Mouse (Mus musculus): ENCODE data around the gene Sf3a1. TPM values are rescaled to one million over a fixed set of nuclear protein-coding genes. Genes with fewer than 3 reads are reported as not detected.
A peak's percentile ranks its signal among the peaks of the same experiment; 100 is the strongest.
"Not testable (repeated sequence)": the region's sequence is repeated elsewhere in the genome, so short reads cannot be mapped to it uniquely, and the experiment has no call there.

Sf3a1 gene
- total RNA-seq, 2 experiments from 2014 or later = 24.8 to 42.4 TPM

DNA sequence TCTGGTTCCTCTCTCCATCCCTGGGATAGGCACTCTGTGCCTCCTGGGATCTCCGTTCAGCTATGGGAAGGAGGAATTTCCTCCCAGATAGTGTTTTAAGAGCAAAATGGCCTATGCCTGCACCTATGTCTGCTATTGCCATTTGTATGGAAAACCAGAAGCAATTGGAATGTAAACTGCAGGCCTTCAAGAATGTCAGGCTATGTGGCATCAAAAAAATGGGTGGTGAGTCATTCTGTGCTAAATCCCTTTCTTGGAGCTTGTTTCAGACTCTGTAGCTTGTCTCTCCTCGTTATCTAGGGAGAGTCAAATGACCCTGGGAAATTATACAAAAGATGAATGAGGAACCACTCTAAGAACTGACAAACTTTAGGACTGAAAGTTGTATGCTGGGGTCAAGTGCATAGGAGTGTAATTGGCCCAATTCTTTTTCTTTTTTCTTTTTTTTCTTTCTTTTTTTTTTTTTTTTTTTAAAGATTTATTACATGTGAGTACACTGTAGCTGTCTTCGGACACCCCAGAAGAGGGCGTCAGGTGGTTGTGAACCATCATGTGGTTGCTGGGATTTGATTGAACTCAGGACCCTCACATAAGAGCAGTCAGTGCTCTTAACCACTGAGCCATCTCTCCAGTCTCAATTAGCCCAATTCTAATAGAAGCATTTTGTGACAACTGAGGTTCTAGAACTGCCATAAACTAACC, 24.3 kb downstream of the Sf3a1 start:
- no peak for ATAC-seq (ENCODE audit: poor library complexity, severe bottlenecking)

DNA sequence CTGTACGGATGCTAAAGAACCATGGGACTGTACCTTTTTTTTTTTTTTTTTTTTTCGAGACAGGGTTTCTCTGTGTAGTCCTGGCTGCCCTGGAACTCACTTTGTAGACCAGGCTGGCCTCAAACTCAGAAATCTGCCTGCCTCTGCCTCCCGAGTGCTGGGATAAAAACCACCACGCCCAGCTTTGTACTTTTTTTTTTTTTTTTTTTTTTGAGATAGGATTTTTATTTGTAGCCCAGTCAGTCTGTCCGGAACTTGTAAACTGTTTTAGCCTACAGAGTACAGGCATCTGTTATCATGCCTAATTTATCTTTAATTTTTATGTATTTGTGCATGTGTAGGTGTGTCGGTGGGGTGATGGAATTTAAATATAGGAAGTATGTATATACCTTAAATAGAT, 25.3 kb downstream of the Sf3a1 start:
- not testable (repeated sequence) for ATAC-seq (ENCODE audit: poor library complexity, severe bottlenecking)

DNA sequence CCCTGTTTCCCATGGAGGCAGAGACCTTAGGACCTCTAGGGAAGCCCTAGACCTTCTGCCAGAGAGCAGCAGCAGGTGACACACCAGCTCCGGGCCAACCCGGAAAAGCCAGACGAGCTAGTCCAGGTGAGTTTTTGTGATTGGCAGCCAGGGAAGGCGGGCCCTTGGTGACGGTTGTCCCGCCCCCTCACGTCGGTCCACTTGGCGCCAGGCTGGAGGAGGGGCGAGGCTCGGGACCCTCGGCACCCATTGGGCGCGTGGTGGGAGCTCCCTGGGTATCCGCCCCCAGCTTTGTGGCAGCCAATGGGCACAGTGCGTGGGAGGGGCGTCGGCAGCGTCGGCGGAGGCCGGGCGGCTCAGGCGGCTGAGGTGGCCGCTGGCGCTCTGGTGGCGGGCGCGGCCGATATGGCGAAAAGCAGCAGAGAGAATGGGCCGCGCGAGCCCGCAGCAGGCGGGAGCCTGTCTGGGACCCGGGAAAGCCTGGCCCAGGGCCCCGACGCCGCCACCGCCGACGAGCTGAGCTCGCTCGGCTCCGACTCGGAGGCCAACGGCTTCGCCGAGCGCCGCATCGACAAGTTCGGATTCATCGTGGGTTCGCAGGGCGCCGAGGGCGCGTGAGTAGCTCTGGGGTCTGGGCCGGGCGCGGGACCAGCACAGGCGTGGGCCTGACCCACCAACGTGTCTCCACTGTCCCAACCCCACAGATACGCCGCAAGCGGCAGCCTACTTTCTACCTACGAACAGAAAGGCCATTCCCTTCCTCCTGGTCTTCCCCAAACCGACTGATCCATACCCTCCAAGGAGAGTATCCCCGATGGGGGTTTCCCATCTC, 26.6 kb downstream of the Sf3a1 start, which contains the start of gene Tbc1d10a:
Gene Tbc1d10a, plus strand, starts transcription at position 304 of the 832 bp plus-strand sequence.
- ATAC-seq (ENCODE audit: poor library complexity, severe bottlenecking) = peak; percentile 100

DNA sequence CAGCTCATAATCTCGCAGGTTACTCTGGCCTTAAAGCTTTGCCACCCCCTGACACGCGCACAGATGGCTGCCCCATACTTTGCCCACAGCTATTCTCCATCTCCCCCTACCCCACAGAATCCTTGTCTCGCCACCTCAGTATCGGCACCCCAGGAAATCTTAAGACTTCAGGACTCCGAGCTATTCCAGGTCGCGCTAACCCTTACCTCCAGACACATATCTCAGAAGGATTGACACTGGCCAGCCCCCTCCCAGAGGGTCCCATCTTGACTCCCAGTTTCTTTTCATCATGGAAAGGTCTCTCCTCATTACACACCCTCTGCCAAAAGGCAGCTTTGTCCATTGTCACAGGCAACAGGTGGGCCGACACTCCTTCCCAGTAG, 27.2 kb downstream of the Sf3a1 start:
- no peak for ATAC-seq (ENCODE audit: poor library complexity, severe bottlenecking)

DNA sequence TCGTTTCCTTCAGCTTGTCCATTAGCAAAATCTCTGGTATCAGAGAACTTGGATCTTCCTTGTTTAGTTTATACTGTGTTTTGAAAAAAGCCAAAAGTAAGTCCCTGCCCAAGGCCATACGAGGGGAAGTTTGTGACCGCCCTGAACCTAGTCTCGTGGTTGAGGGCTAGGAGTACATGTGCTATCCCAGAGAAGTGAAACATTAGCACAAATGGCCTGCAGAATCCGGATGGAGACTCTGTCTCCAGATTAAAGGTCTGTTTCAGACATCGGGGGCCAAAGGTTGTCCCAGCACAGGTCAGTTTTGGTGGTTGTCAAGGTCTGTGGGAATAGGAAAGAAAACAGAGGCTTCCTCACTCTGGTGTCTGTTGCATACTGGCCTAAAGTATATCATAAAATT, 29.0 kb downstream of the Sf3a1 start:
- no peak for ATAC-seq (ENCODE audit: poor library complexity, severe bottlenecking)

DNA sequence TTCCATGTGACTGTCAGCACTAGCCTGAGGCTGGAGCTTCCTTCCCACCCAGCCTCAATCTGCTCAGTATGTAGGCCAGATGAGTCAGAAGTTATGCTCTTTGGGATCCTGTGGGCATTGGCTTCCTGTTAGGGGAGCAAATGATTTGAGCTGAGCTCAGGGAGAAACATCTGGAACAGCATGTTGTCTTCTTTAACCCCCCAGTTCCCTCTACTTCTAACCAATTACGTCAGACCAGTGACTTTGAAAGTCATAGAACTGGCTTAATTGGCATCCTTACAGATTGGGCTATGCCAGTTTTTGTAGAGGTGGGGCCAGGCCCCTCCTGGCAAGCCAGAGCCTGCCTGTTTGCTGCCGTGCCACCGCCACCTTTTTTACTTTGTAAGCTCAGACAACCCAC, 30.5 kb downstream of the Sf3a1 start:
- no peak for ATAC-seq (ENCODE audit: poor library complexity, severe bottlenecking)

DNA sequence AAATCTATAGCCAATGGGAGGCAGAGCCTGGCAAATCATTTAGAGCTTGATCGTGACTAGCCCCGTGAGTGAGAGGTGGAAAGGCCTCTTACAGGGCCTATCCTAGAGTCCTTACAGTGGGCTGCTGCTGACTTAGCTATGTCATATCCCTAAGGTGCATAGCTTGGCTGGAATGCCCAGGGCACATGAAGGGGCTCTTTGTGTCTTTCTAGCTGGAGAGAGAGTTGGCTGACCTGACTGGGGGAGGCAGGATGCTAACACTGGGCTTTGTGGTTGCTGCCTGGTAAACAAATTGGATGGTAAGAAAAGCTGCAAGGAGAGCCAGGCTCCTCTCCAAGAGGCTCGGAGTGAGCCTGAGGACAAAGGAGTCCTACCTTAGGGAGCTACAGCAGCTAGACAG, 32.6 kb downstream of the Sf3a1 start:
- no peak for ATAC-seq (ENCODE audit: poor library complexity, severe bottlenecking)

DNA sequence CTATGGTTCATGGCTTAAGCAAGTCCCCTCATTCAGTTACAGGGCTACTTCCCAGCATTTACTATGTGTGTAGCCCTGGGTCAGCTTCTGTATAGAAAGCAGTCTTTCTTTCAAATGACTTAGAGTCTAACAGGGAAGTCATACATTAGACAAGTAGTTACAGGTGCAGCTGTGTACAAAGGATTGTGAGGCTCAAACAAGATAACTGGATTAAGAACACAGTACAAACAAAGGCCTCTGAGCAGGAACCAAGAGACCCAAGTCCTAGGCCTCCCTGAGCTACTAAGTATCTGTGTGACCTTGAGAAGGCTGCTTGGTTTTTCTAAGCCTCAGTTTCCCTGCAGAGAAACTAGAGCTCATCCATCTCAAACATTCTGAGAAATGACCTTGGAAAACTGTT, 33.3 kb downstream of the Sf3a1 start:
- ATAC-seq (ENCODE audit: poor library complexity, severe bottlenecking) = no peak

DNA sequence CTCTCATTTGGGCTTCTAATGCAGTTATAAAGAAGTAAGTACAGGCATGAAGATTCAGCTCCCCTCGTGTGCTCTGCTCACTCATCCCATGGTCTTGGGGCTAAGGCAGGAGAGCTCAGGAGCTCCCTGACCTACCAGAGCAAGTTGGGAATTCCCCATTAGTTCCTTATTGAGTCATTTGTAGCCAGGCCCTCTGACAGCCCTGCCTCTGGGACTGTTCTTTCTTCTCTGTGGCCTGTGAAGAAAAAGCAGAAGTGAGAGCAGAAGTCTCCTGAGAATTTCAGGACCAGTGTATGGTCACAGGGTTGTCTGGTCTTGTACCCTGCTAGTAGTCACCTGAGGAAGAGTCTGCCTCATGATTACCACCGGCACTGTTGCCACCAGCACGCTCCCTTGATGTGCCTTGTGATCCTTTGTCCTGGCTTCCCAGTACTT, 35.5 kb downstream of the Sf3a1 start:
- ATAC-seq (ENCODE audit: poor library complexity, severe bottlenecking) = peak; percentile 90

DNA sequence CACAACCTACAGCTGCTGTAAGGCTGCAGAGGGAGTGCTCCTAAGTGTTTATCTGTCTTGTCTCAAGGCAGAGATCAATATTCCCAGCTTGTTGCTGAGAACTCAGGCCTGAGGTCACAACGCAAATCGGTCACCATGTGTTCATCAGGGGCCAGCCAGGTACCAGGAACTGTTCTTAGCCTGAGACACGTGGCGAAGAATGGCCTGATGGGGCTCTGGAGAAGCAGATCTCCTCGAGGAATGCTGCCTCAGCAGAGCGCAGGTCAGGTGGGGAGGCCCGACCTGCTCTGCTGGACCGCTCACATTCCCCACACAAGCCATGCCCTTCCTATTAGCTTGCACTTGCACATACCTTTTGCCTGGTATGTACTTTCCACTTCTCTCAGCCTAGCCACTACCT, 36.5 kb downstream of the Sf3a1 start:
- no peak for ATAC-seq (ENCODE audit: poor library complexity, severe bottlenecking)

DNA sequence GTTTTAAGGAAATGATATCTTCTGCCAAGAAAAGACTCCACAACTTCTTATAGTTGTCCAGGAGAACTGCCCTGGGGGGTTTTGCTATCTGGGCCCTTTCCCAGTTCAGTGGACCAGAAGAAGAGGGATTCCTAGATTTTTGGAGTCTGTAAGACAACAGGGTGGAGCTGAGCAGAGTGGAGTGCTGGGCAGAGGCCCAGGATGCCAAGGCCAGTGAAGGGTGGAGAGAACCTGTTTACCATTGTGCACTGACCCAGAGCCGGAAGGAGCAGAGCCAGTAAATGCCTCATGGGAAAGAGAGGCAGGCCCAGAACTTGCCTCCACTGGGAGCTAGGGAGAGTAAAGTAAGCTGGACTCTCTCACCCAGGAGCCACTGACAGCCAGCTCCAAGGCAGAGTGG, 37.5 kb downstream of the Sf3a1 start:
- no peak for ATAC-seq (ENCODE audit: poor library complexity, severe bottlenecking)

DNA sequence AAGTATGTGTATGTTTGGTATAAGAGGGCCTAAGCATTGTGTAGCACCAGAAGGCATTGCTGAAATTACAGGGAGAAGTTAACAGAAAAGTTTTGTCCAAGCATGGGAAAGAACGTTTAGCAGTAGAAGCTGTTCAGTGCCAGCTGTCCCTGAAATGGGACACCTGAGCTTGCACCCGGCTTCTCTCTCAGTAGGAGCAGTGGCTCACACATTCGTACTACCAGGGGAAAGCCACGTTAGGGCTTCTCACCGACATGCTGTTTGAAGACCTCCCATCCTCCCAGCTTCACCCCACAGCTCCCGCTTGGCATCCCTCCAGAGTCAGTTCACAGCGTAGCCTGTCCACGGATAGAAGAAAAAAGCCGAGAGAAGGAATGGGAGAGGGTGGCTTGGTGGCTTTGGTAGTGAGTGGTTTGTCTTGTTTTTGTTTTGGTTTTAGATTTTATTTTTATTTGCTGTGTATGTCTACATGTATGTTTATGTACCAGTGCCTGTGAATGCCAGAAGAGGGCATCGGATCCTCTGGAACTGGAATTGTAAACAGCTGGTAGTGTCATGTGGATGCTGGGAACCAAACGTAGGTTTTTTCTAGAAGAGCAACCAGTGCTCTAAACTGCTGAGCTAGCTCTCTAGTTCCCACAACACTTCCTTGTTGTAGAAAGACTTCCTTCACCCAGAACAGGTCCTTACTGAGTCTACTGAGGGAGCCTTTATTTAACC, 42.0 kb downstream of the Sf3a1 start:
- no peak for ATAC-seq (ENCODE audit: poor library complexity, severe bottlenecking)

DNA sequence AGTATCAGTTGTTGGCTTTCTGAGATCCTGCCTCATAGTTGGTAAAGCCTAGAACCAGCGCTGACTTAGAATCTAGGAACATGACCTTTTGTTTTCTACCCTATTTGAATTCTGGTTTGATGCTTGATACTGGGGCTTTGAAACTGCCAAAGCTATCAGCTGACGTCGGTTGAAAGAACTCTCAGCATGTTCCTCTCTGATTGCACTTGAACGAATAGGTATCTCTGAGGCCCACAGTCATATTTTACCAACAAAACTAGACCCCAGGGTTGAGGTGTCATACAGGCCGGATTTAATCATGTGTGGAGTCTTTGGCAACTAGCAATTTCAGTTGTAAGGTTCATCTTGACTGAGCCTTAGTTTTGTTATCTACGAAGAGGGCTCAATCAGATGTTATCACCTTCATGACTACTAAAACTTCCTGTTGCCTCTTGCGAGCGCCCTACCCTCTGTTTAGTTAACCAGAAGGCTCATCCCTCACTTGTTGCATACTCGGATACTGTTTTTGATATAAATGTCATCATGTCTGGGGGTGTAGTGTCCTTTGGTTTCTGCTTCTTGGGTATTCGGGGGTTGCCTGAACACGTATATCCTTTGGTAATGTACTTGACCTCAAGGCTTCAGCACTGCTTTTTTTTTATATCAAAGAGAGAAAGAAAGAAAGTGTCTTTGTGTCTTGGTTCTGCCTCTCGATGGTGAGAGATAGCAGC, 43.0 kb downstream of the Sf3a1 start:
- peak; percentile 24; the same call in 1 of the 2 replicates for ATAC-seq (ENCODE audit: poor library complexity, severe bottlenecking)

DNA sequence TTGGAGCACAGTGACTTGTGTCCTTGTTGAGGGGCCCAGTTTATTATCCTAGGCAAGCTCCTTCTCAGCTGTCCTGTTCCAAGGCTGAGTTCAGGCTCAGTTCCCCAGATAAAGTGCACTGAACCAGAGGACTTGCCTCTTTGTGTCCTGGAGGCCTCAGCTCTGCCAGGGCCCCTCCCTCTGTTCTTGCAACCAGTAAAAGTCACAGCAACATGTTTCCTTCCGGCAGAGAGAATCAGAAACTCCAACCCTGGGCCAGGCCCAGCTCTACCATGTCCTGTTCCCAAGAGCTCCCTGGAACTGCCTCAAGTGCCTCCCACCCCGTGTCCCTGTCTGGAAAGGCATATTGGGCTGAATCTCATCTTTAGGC, 43.5 kb downstream of the Sf3a1 start:
- ATAC-seq (ENCODE audit: poor library complexity, severe bottlenecking) = peak; percentile 27

DNA sequence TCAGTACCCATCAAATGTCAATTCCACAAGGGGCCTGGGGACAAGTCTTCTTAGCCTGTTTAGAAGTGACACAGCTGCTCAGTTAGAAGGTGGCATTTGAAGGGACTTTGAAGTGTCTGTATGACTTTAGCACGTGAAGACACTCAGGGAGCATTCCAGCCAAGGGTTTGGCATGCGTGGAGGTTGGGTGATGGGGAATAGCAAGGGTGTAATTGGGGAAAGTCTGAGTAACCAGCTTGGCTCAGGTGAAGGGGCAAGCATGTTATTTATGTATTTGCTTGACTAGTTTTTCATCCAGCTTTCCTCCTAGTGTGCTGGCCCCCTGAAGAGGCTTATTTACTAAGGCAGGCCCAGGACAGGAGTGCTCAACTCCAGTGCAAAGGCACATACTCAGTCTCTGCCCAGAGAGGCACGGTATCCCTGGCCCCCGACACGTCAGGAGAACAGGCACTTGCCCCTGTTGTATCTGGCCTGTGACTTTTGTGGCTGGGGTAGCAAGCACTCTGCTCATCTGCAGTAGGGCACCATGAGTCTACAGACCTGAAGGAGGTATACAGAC, 45.0 kb downstream of the Sf3a1 start:
- no peak for ATAC-seq (ENCODE audit: poor library complexity, severe bottlenecking)

DNA sequence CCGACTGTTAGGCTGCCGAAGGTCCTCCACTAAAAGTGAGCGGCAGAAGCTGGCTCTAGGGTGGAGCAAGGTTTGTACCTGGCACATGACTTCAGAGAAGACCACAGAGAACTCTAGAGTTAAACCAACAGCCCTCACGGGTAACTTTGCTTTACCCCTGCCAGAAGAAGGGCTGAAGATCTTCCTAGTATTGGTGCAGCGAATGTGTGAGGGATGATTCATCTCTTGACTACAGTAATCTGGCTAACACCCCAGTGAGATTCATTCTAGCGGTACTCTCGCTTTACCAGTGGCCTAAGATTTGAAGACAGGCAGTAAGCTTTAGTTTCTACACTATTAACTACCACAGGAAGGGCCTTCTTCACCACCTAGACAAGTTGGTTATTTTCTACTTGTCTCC, 45.8 kb downstream of the Sf3a1 start:
- no peak for ATAC-seq (ENCODE audit: poor library complexity, severe bottlenecking)

DNA sequence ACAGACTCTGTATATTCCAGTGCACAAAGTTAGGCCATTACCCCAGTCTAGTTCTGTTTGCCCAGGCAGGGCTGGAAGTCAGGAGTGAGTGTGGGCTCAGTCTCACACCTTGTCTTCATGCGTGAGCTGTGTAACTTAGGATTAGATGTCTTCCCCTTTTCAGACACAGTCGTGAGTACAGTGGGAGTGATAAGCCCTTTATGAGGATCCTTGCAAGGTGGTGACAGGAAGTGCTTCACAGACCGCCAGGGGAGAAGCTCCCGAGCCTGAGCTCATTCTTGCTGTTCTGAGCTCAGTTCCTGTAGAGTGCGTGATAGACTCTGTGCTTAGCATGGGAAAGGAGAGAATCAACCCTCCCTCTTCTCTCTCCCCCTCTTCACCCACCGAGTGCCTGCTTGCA, 46.4 kb downstream of the Sf3a1 start:
- ATAC-seq (ENCODE audit: poor library complexity, severe bottlenecking) = peak; percentile 43

DNA sequence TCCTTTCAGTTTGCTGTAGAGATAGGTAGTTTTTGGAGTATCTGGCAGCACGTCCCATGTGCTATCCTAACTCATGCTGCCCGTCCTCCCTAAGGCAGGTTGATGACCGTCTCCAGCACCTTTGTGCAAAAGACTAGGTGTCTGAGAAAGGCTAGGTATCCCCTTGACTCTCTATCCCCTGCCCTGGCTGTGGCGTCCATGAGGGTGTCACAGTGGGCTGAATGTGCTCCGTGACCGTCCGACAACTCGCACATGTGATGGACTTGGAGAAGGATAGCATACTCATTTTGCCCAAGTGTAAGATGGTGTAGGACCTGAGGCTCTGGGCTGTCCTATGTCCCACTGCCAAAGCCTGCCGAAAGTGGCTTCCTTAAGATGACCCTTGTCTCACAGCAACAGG, 47.5 kb downstream of the Sf3a1 start:
- ATAC-seq (ENCODE audit: poor library complexity, severe bottlenecking) = no peak

DNA sequence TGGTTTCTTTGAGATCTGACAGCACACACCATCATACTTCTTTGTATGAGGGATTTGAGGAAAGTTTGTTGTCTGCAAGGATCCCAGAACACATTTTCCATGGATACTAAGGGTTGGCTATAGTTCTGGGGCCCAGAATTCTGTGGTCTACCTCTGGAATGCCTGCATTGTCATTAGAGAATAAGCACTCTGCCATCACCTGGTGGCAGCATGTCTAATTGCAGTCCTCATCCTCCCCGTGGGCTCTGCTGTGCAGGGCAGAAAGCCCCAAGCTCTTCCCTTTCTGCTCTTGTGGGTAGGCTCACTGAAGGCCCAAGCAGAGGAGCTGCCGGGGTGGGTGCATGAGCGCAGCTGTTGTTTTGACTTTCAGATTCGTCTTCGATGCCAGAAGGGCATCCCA, 49.4 kb downstream of the Sf3a1 start:
- ATAC-seq (ENCODE audit: poor library complexity, severe bottlenecking) = no peak

DNA sequence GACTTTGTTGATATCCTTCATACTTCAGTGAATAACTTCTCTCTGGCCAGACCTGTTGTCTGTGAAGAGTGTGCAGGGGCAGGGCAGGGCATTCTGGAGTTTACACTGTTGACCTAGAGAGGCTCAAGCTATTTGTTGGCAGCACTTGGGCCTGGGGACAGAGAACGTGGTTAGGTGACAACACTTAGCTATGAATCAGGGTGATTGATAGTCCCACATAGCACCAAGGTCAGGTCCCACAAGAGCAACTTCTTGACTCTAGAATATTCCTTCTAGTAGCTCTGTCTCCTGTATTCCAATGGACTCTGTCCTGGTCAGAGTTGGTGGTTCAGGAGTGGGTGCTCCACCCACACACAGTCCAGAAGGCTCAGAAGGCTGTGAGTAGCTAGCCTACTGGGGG, 50.6 kb downstream of the Sf3a1 start:
- no peak for ATAC-seq (ENCODE audit: poor library complexity, severe bottlenecking)

DNA sequence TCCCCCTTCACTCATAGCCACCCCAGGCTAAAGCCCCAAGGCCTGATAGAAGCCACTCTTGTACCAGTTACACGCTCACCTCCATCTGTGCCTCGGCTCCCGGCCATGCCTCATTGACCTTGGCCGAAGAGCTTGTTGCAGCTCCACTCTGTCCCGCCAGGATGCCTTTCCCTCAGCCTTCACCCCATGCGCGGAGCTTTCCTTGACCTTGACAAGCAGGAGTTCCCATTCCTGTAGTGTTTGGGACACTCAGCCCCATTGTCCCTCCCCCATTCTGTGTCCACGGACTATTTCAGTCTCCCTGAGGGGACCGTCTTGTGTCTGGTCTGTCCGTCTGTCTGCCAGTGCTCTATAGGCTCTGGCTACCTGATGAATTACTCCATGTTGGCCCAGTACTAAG, 53.0 kb downstream of the Sf3a1 start:
- ATAC-seq (ENCODE audit: poor library complexity, severe bottlenecking) = no peak

All from megakaryocyte, adult 5-6 weeks (primary cell).